Mouse (Mus musculus) mouse trophoblast stem cell (cell line): ENCODE data around the gene Parp12.

ENCODE experiments used
- in situ Hi-C, 2 experiments: fragments of 300-500 bp; cut with MseI, MboI; formaldehyde crosslinking; loops; 2 replicates in 1 of 2; 3 replicates in 1 of 2; pipeline ENCODE4 v1.15.1; 2025

Gene Parp12

DNA sequence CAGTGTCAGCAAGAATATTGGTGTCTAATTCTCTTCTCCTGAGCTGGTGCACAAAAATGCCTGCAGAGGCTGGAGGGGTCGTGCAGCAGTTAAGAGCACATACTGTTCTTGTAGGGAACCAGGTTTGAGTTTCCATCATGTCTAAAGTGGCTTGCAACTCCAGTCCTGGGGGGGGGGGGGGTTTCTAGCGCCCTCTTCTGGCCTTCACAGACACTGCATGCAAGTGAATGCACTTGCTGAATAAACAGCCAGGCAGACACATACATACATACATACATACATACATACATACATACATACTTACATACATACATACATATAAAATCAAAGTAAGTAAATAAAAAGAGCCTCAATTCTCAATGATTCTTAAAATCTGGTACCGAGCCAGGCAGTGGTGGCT is 59.8 kb downstream of the Parp12 start:
- in situ Hi-C loops = no loop called here

DNA sequence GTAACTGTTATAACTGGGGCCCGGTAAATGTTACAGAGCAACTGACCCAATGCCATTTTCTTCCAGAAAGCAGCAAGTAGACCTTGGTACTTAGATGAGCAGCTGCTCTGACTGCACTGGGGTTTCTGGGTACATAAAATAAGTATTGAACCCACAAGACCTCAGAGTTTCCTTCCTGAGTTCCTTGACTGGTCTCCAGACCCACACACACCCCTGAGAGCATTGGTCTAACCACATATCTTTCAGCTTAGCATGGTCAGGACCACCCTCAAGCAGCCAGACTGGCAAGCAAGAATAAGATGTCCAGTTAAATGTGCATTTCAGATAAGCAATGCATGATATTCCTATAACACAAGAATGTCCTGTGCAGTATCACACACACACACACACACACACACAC is 61.0 kb downstream of the Parp12 start:
- in situ Hi-C loops = no loop called here

DNA sequence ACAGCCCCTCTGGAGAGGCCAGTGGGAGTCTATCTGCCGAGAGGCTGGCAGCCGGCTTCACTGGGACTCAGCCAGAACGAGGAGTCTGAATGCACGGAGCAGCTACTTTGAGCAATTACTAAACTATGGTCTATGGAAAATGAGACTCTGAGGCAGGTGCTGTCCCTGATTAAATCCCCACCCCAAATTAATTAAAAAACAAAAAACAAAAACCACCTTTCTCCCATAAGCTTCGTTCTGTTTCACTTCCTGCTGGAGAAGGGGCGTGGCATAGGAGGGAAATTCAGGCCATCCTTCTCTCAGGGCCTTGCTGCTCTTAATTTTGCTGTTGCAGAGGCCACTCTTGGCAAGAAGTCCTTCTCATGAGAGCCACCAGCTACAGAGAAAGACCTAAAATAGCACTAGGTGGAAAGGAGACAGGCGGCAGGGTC is 62.3 kb downstream of the Parp12 start:
- in situ Hi-C loops = no loop called here

DNA sequence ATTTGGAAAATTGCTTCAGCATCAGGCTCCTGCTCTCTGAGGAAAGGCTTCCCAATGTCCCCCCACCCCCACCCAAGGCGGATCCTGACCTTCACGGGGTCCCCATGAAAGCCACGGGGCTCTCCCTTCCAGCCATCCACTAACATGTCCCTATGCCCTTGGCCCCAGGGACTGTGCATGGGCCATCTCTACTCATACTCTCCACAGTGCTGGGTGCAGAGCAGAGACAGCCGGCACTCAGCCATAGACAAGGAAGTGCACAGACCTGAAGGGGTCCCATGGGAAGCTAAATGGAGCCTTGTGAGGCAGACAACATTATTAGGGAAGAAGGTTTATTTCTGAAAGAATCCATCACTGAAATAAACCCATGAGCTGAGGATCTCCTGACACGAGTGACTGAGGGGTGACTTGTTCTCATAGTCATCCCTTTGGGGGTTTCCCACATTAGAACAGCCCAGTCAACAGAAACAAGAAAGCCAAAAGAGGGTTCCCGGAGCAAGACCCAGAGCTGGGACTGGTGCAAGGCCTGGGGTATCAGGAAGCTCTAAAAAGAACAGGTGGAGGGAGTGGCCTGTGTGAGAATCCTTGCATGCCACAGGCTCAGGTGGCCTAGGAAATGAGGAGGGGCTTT is 63.2 kb downstream of the Parp12 start:
- in situ Hi-C loops = no loop called here

GRCm38 (mm10) chr6:39054206-39054864 is 63.8 kb downstream of the Parp12 start:
- in situ Hi-C loops = no loop called here

DNA sequence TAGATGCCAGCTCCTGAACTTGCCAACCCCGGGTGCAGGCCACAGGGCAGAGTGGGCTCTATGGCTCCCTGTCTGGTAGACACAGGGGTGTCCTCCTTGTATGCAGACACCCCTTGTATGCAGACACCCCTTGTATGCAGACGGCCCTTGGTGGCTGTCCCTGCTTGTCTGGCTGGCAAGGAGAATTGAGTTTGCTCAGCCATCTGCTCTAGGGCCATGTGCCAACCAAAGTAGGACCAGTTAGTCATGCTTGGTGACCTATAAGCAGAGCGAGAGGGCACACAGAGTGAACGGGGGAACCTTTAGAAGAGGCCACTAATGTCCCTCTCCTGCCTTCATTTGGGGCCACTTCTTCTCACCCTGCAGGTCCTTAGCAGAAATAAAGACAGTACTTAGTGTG is 65.5 kb downstream of the Parp12 start:
- in situ Hi-C loops = no loop called here

GRCm38 (mm10) chr6:39051799-39052556 is 66.2 kb downstream of the Parp12 start:
- in situ Hi-C loops = no loop called here

- in situ Hi-C loops = no loop called here
These were observed 67.3 kb downstream of the Parp12 start for GRCm38 (mm10) chr6:39050836-39051235.

- in situ Hi-C loops = no loop called here
These were observed 69.0 kb downstream of the Parp12 start for GRCm38 (mm10) chr6:39049141-39049540.

DNA sequence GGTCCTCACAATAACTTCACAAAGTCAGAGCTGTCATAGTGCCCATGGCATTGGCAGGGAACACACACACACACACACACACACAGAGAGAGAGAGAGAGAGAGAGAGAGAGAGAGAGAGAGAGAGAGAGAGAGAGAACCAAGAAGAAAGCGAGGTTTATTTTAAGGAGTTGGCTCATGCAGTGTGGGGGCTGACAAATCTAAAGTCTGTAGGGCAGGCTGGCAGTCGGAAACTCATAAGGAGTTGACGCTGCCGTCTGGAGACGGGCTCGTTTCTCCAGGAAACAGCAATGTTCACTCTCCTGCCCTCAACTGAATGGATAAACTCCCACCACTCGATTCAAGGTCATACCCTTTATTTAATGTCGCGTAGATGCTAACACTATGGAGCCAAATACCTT is 77.7 kb downstream of the Parp12 start:
- in situ Hi-C loops = no loop called here
